In the genomic region with DNA sequence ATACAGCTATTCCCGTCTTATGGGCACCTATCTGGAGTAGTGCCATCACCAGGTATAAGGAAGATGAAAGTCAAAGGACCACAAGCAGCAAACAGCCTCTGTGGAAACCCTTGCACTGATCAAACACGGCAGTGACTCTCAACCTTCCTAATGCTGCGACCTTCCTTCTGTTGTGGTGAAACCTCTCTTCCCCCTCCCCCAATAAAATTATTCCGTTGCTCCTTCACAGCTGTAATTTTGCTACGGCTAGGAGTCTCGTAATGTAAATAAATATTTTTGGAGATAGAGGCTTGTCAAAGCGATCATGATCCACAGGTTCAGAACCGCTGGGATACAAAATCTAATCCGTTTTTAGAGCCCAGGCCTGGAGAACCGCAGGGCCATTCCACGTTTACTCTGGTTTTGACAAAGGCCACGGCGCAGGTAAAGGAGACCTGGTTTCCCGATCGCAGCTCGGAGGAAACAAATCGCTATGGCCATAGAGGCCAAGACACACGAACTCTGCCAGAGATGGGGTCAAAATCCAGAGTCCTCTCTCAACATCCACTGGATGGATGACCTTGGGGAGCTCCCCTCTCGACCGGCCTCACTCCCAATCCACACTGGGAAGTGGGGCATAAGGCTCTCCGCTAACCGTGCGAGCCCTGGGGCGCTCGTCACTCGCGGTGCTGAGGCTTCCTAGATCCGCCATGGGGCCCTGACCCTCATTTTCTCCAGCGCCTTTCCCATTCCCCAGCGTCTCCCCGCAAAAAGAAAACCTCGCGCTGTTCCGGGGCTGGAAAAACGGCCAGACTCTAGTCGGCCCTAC, we compare ENCODE assay signal across 8 mouse cellular contexts. TPM values are rescaled to one million over a fixed set of nuclear protein-coding genes. Genes with fewer than 3 reads are reported as not detected.
DNase-seq lines count a peak whose midpoint lies in the region; ATAC-seq and TF ChIP-seq lines count a peak whose summit lies in the region.

No protein-coding gene starts in this region.

- 1% methylated on average over 36 of the region's 36 CpGs for WGBS in lung, adult 2 months
- WGBS in hindbrain, embryonic 12.5 days = 2% methylated on average over 34 of the region's 36 CpGs
- WGBS in liver, embryonic 13.5 days (ENCODE audit: insufficient replicate concordance) = under 1% methylated on average over 36 of the region's 36 CpGs
- under 1% methylated on average over 36 of the region's 36 CpGs for WGBS in small intestine, adult 2 months

- peak overlapping the region; percentile 94 for H3K4me3 ChIP-seq in lung, adult 2 months (replicated peaks; ENCODE audit: extremely low read depth, low read depth, low read length)
- H3K4me3 ChIP-seq in hindbrain, embryonic 12.5 days = peak overlapping the region; percentile 77
- peak overlapping the region; percentile 95 for H3K4me3 ChIP-seq in liver, embryonic 13.5 days (replicated peaks)
- H3K4me3 ChIP-seq in small intestine, adult 2 months (ENCODE audit: low read depth, low read length) = peak overlapping the region; percentile 83

- H3K4me2 ChIP-seq in hindbrain, embryonic 12.5 days (replicated peaks) = peak overlapping the region; percentile 85
- H3K4me2 ChIP-seq in liver, embryonic 13.5 days = peak overlapping the region; percentile 76

- peak overlapping the region; percentile 97 for H3K9ac ChIP-seq in hindbrain, embryonic 12.5 days
- H3K9ac ChIP-seq in liver, embryonic 13.5 days = peak overlapping the region; percentile 98

- H3K27me3 ChIP-seq in hindbrain, embryonic 12.5 days = no peaks in the 10 kb centered on the region
- H3K27me3 ChIP-seq in liver, embryonic 13.5 days = no peaks in the 10 kb centered on the region
- no peaks in the 10 kb centered on the region for H3K27me3 ChIP-seq in small intestine, adult 2 months (ENCODE audit: control insufficient read depth, insufficient read depth, low read length)

- H3K27ac ChIP-seq in hindbrain, embryonic 12.5 days = peak overlapping the region; percentile 84
- peak overlapping the region; percentile 84 for H3K27ac ChIP-seq in liver, embryonic 13.5 days
- H3K27ac ChIP-seq in small intestine, adult 2 months (ENCODE audit: insufficient read depth, low read depth, low read length) = peak overlapping the region; percentile 73

- H3K4me1 ChIP-seq in lung, adult 2 months (ENCODE audit: control insufficient read depth, insufficient read depth, low read length) = no peaks in the 10 kb centered on the region
- H3K4me1 ChIP-seq in hindbrain, embryonic 12.5 days = peaks cover 14% of the 10 kb centered on the region
- peaks cover 36% of the 10 kb centered on the region for H3K4me1 ChIP-seq in liver, embryonic 13.5 days (replicated peaks)
- H3K4me1 ChIP-seq in small intestine, adult 2 months (ENCODE audit: control insufficient read depth, insufficient read depth, insufficient read length, low read length) = peaks cover 2% of the 10 kb centered on the region; the same call in 1 of the 2 replicates

- ATAC-seq in hindbrain, embryonic 12.5 days (ENCODE audit: low FRiP score) = peak; percentile 78
- peak; percentile 60 for ATAC-seq in liver, embryonic 13.5 days (ENCODE audit: low read depth)

- TF ChIP-seq CTCF in lung, adult 2 months (IDR thresholded peaks at IDR 0.05; ENCODE audit: insufficient read depth, low read length) = no peak
- no peak for TF ChIP-seq CTCF in small intestine, adult 2 months (IDR thresholded peaks at IDR 0.05; ENCODE audit: extremely low read depth, insufficient read length, insufficient replicate concordance, low read depth, low read length)

- DNase-seq in adrenal gland, postnatal 10 days = peak; percentile 58
- DNase-seq in adrenal gland, adult 18-20 months (ENCODE audit: low spot score in 2 of 2) = no peak
- DNase-seq in lung, adult 2 months = no peak
- no peak for DNase-seq in lung, postnatal 25 days (ENCODE audit: low spot score)
- peak; percentile 13 for DNase-seq in c-Kit-positive CD71-negative TER-119-negative erythroid progenitor cells, embryonic 14.5 days (ENCODE audit: low read depth)
- no peak for DNase-seq in liver, embryonic 13.5 days

- TF ChIP-seq POLR2A in lung, adult 2 months (IDR thresholded peaks at IDR 0.05; ENCODE audit: borderline replicate concordance, extremely low read depth, low read depth, low read length) = no peak
- no peak for TF ChIP-seq POLR2A in small intestine, adult 2 months (IDR thresholded peaks at IDR 0.05; ENCODE audit: low read depth, low read length)

- no peaks in the 10 kb centered on the region for H3K9me3 ChIP-seq in hindbrain, embryonic 12.5 days (replicated peaks)
- no peaks in the 10 kb centered on the region for H3K9me3 ChIP-seq in liver, embryonic 13.5 days (replicated peaks)

- H3K36me3 ChIP-seq in hindbrain, embryonic 12.5 days = peaks cover 33% of the 10 kb centered on the region
- H3K36me3 ChIP-seq in liver, embryonic 13.5 days = peaks cover 44% of the 10 kb centered on the region
- peaks cover 17% of the 10 kb centered on the region for H3K36me3 ChIP-seq in small intestine, adult 2 months (ENCODE audit: control insufficient read depth, insufficient read depth, low read length)

RNA-seq across cellular contexts. Expression of gene Usmg5, which starts 0.5 kb away (rescaled TPM):
- total RNA-seq in adrenal gland, postnatal 10 days (2021) = 1,000 to 10,000 TPM; 1,198 to 1,276 TPM
- total RNA-seq in adrenal gland, adult 18-20 months (2021) = 100 to 1,000 TPM; 640 to 879 TPM
- polyA plus RNA-seq in lung, adult 2 months (2012; rRNA removed) = 31.2 and 68.8 TPM in 2 replicates
- polyA plus RNA-seq in hindbrain, embryonic 12.5 days (2016; fragmentation: Nextera tagmentation; extraction: Ambion mirVana) = 1,230 and 1,343 TPM in 2 replicates
- 965 and 1,062 TPM in 2 replicates for polyA plus RNA-seq in liver, embryonic 13.5 days (2015; fragmentation: Nextera tagmentation; extraction: Ambion mirVana)
- 17.8 and 34.7 TPM in 2 replicates for polyA plus RNA-seq in small intestine, adult 2 months (2012; rRNA removed)

RNA-seq across cellular contexts. Expression of gene Pdcd11, which starts 0.6 kb away (rescaled TPM):
- 10 to 100 TPM; 18.9 to 20.5 TPM for total RNA-seq in adrenal gland, postnatal 10 days (2021)
- total RNA-seq in adrenal gland, adult 18-20 months (2021) = 10 to 100 TPM; 24.5 to 25.7 TPM
- 7.7 and 9.0 TPM in 2 replicates for polyA plus RNA-seq in lung, adult 2 months (2012; rRNA removed)
- polyA plus RNA-seq in hindbrain, embryonic 12.5 days (2016; fragmentation: Nextera tagmentation; extraction: Ambion mirVana) = 11.4 and 11.5 TPM in 2 replicates
- polyA plus RNA-seq in liver, embryonic 13.5 days (2015; fragmentation: Nextera tagmentation; extraction: Ambion mirVana) = 6.5 and 6.8 TPM in 2 replicates
- 2.8 and 4.3 TPM in 2 replicates for polyA plus RNA-seq in small intestine, adult 2 months (2012; rRNA removed)

RNA-seq across cellular contexts. Expression of gene Taf5, which starts 22.4 kb away (rescaled TPM):
- total RNA-seq in adrenal gland, postnatal 10 days (2021) = 1 to 10 TPM; 4.4 to 4.8 TPM
- 1 to 10 TPM; 3.8 to 4.3 TPM for total RNA-seq in adrenal gland, adult 18-20 months (2021)
- 2.1 and 2.3 TPM in 2 replicates for polyA plus RNA-seq in lung, adult 2 months (2012; rRNA removed)
- polyA plus RNA-seq in hindbrain, embryonic 12.5 days (2016; fragmentation: Nextera tagmentation; extraction: Ambion mirVana) = 10.7 and 11.2 TPM in 2 replicates
- 4.3 TPM in 2 replicates for polyA plus RNA-seq in liver, embryonic 13.5 days (2015; fragmentation: Nextera tagmentation; extraction: Ambion mirVana)
- 2.1 and 3.2 TPM in 2 replicates for polyA plus RNA-seq in small intestine, adult 2 months (2012; rRNA removed)

RNA-seq across cellular contexts. Expression of gene Pcgf6, which starts 39.2 kb away (rescaled TPM):
- total RNA-seq in adrenal gland, postnatal 10 days (2021) = 1 to 10 TPM; 8.6 to 8.9 TPM
- 10 to 100 TPM in 1 of 2 experiments, 1 to 10 TPM in 1; 7.4 to 10.8 TPM for total RNA-seq in adrenal gland, adult 18-20 months (2021)
- 3.9 and 4.7 TPM in 2 replicates for polyA plus RNA-seq in lung, adult 2 months (2012; rRNA removed)
- polyA plus RNA-seq in hindbrain, embryonic 12.5 days (2016; fragmentation: Nextera tagmentation; extraction: Ambion mirVana) = 30.4 and 31.1 TPM in 2 replicates
- 11.3 and 13.7 TPM in 2 replicates for polyA plus RNA-seq in liver, embryonic 13.5 days (2015; fragmentation: Nextera tagmentation; extraction: Ambion mirVana)
- 4.1 and 4.4 TPM in 2 replicates for polyA plus RNA-seq in small intestine, adult 2 months (2012; rRNA removed)

RNA-seq across cellular contexts. Expression of gene Calhm2, which starts 48.2 kb away (rescaled TPM):
- 1 to 10 TPM; 3.5 to 4.9 TPM for total RNA-seq in adrenal gland, postnatal 10 days (2021)
- 1 to 10 TPM; 5.1 to 5.5 TPM for total RNA-seq in adrenal gland, adult 18-20 months (2021)
- 23.7 and 25.8 TPM in 2 replicates for polyA plus RNA-seq in lung, adult 2 months (2012; rRNA removed)
- 2.2 and 2.6 TPM in 2 replicates for polyA plus RNA-seq in hindbrain, embryonic 12.5 days (2016; fragmentation: Nextera tagmentation; extraction: Ambion mirVana)
- 1.6 and 1.9 TPM in 2 replicates for polyA plus RNA-seq in liver, embryonic 13.5 days (2015; fragmentation: Nextera tagmentation; extraction: Ambion mirVana)
- 3.6 and 6.1 TPM in 2 replicates for polyA plus RNA-seq in small intestine, adult 2 months (2012; rRNA removed)

Comparison
In these comparisons a context has a peak if more than half of its experiments do, and no peak if none do; other contexts are left out.
1. DNase-seq: peak in adrenal gland, postnatal 10 days (single experiment) and c-Kit-positive CD71-negative TER-119-negative erythroid progenitor cells, embryonic 14.5 days (single experiment); none in adrenal gland, adult 18-20 months (0 of 2), lung, adult 2 months (single experiment), lung, postnatal 25 days (single experiment) and liver, embryonic 13.5 days (single experiment).
2. RNA of gene Usmg5, which starts 0.5 kb away (polyA plus RNA-seq): 1,230 to 1,343 TPM in hindbrain, embryonic 12.5 days and 965 to 1,062 TPM in liver, embryonic 13.5 days; 31.2 to 68.8 TPM in lung, adult 2 months and 17.8 to 34.7 TPM in small intestine, adult 2 months; every median in the first group is over 10 times any median in the second.
3. Peak in every context shown above with its lines, with median percentiles within 50 percentile points of each other: H3K4me3 ChIP-seq and H3K27ac ChIP-seq.